Mouse (Mus musculus) C2C12 (cell line): ENCODE measurements around the gene Crybb2.
A peak's percentile ranks its signal among the peaks of the same experiment; 100 is the strongest.

Source experiments
- CTCF ChIP-seq: IDR thresholded peaks from one replicate; pipeline ENCODE4 v1.5.1; 2011; ENCODE audit not compliant: control insufficient read depth, insufficient read depth, insufficient read length
- MAX ChIP-seq: IDR thresholded peaks from one replicate; pipeline ENCODE4 v1.6.1; 2011; ENCODE audit warnings: mild to moderate bottlenecking, control low read depth

GRCm38 (mm10) chr5:113054308-113054707, 15.6 kb downstream of the Crybb2 start:
- peak; percentile 93 for TF ChIP-seq CTCF
- TF ChIP-seq MAX = no peak
